Mouse (Mus musculus) cerebellum, postnatal 4 days (tissue): ENCODE data around the gene Nkd1.
A peak's percentile ranks its signal among the peaks of the same experiment; 100 is the strongest.

Experiments
- DNase-seq, 2 experiments: peaks; one replicate each; pipeline ENCODE4 v3.0.0; 2022; ENCODE audit warnings: low spot score in 2 of 2, mixed read lengths in 1 of 2

Gene Nkd1

GRCm38 (mm10) chr8:88520985-88521527 lies at the start of gene Nkd1:
Gene Nkd1 (plus strand): TSS chr8:88521354.
- peak; percentile 87 to 95 for DNase-seq

GRCm38 (mm10) chr8:88481290-88481689 lies 39.9 kb upstream of the Nkd1 start:
- DNase-seq: no peak

GRCm38 (mm10) chr8:88488391-88488829 lies 32.7 kb upstream of the Nkd1 start:
- DNase-seq: peak in 1 of 2 experiments; percentile 26

GRCm38 (mm10) chr8:88494076-88494475 lies 27.1 kb upstream of the Nkd1 start:
- no peak for DNase-seq

GRCm38 (mm10) chr8:88495071-88495805 lies 25.9 kb upstream of the Nkd1 start:
- DNase-seq: peak in 1 of 2 experiments; percentile 42

GRCm38 (mm10) chr8:88502143-88502542 lies 19.0 kb upstream of the Nkd1 start:
- no peak for DNase-seq

GRCm38 (mm10) chr8:88506981-88507380 lies 14.2 kb upstream of the Nkd1 start:
- DNase-seq: no peak

- no peak for DNase-seq
Measured at GRCm38 (mm10) chr8:88511061-88511460, 10.1 kb upstream of the Nkd1 start.

- DNase-seq: peak; percentile 30 to 63
Measured at GRCm38 (mm10) chr8:88512094-88512794, 8.9 kb upstream of the Nkd1 start.

GRCm38 (mm10) chr8:88518047-88518446 lies 3.1 kb upstream of the Nkd1 start:
- DNase-seq: no peak

- DNase-seq: peak in 1 of 2 experiments; percentile 41
Measured at GRCm38 (mm10) chr8:88520381-88520780, 773 bp upstream of the Nkd1 start.

GRCm38 (mm10) chr8:88521541-88522414 lies 624 bp downstream of the Nkd1 start:
- peak in 1 of 2 experiments; percentile 32 for DNase-seq

GRCm38 (mm10) chr8:88522433-88523030 lies 1.4 kb downstream of the Nkd1 start:
- DNase-seq: peak in 1 of 2 experiments; percentile 39

- DNase-seq: no peak
Measured at GRCm38 (mm10) chr8:88523621-88524020, 2.5 kb downstream of the Nkd1 start.

- no peak for DNase-seq
Measured at GRCm38 (mm10) chr8:88524132-88524531, 3.0 kb downstream of the Nkd1 start.

- DNase-seq: peak in 1 of 2 experiments; percentile 52
Measured at GRCm38 (mm10) chr8:88524851-88525250, 3.7 kb downstream of the Nkd1 start.

GRCm38 (mm10) chr8:88526296-88526695 lies 5.1 kb downstream of the Nkd1 start:
- no peak for DNase-seq

GRCm38 (mm10) chr8:88528186-88528585 lies 7.0 kb downstream of the Nkd1 start:
- no peak for DNase-seq

GRCm38 (mm10) chr8:88529798-88530197 lies 8.6 kb downstream of the Nkd1 start:
- DNase-seq: no peak

- DNase-seq: no peak
Measured at GRCm38 (mm10) chr8:88537081-88537480, 15.9 kb downstream of the Nkd1 start.
